Mouse (Mus musculus): ENCODE results near the gene Mrpl54. TPM values are rescaled to one million over a fixed set of nuclear protein-coding genes. Genes with fewer than 3 reads are reported as not detected.

The Mrpl54 gene
- polyA plus RNA-seq, 1 experiment, result 144 TPM

DNA sequence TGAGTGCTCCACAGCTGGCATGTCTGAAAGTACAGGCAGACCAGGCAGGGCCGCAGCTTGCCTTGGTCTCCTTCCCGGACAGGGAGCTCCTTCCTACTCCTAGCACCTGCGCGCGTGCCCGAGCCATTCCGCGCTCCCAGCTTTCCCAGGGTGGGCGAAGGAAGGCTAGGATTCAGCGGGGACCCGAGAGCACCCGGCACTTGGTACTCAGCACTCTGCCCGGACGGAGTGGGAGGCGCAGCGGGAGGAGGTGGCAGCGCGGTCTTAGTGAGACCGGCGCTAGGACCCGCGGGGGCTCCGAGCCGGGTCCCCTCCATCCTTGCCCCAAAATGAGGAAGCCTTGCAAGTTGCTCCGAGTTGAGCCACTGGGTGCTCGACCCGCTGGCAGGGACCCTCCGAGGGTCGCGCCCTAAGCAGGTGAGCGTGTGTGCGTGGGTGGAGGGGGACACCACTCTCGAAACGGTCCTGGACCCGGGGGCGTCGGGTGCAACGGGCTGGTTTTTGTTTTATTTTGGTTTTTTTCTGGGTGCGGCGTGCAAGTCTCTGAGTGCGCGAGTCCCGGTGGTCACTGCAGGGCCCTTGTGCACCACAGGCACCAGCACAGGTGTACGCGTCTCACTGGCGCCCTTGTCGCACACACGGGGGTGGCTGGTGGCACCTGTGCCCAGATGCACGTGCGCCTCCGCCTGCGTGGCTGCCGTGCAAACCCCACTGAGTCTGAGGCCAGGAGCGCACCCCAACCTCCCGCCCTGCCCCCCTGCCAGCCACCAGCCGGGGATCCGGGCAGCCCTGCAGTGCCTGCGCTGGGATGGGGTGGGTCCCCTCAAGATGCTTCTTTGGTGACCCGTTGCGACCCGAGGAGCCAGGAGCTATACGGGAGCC, 9.3 kb downstream of the Mrpl54 start:
- no peaks in the 10 kb centered on the region for H3K4me1 ChIP-seq (ENCODE audit: control insufficient read depth, insufficient read depth, insufficient read length, low read length)
- H3K27ac ChIP-seq (replicated peaks; ENCODE audit: low read depth, low read length), result no peak overlapping the region
- peak overlapping the region; percentile 28; the same call in 1 of the 2 replicates for H3K4me3 ChIP-seq (ENCODE audit: insufficient read depth, low read depth, low read length)

DNA sequence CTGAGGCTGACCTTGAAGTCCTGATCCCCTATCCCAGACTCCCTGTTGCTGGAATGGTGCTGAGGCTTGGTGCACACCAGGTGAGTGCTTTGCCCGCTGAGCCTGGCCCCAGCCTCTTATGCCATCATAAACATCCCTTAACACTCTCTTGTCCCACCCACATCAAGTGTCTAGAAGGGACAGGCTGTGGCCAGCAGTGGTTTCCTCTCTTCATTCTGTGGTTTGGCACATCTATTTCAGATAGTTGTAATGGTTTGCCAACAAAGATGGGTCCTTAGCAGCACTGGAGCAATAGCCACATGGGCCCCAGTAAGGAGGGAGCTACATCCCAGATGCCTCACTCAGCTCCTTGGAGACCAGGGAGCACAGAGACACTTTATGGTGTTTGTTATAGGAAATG, 11.8 kb downstream of the Mrpl54 start:
- Histone ChIP-seq H3K27ac (replicated peaks; ENCODE audit: low read depth, low read length) (no peak overlapping the region), H3K4me1 (ENCODE audit: control insufficient read depth, insufficient read depth, insufficient read length, low read length) (no peaks in the 10 kb centered on the region), H3K4me3 (ENCODE audit: insufficient read depth, low read depth, low read length) (no peak overlapping the region)

GRCm38 (mm10) chr10:81252424-81253419, 14.0 kb downstream of the Mrpl54 start, which contains the start of gene Matk:
TSS of gene Matk (plus strand) at chr10:81252935.
- Histone ChIP-seq H3K4me3 (ENCODE audit: insufficient read depth, low read depth, low read length) (no peak within 1 kb of the TSS), H3K4me1 (ENCODE audit: control insufficient read depth, insufficient read depth, insufficient read length, low read length) (no peaks in the 10 kb centered on the region)

GRCm38 (mm10) chr10:81249442-81249841, 17.3 kb downstream of the Mrpl54 start:
- Histone ChIP-seq H3K27ac (replicated peaks; ENCODE audit: low read depth, low read length) (no peak overlapping the region), H3K4me1 (ENCODE audit: control insufficient read depth, insufficient read depth, insufficient read length, low read length) (no peaks in the 10 kb centered on the region), H3K4me3 (ENCODE audit: insufficient read depth, low read depth, low read length) (no peak overlapping the region)

More at GRCm38 (mm10) chr10:81252424-81253419, 14.0 kb downstream of the Mrpl54 start, which contains the start of gene Matk:
- H3K27ac ChIP-seq (replicated peaks; ENCODE audit: low read depth, low read length), result no peak within 1 kb of the TSS

DNA sequence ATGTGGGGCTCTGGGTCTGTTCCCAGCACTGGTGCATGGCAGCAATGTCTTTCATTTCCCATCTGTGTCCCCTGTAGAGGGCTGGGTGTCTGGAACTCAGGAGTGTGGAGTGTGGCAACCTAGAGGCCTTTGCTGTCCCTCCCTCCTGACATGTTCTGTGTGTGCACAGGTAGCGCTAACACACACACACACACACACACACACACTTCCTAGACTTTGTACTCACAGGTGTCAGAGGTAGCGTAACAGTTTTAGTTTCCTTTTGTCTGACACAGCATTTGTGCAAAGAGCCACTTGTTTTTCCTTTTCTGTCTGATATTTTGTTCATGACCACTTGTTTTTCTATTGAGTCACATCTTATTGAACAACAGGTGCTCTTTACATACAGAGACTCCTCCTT, 18.9 kb downstream of the Mrpl54 start:
- H3K27ac ChIP-seq (replicated peaks; ENCODE audit: low read depth, low read length), result no peak overlapping the region
- H3K4me3 ChIP-seq (ENCODE audit: insufficient read depth, low read depth, low read length), result no peak overlapping the region
- no peaks in the 10 kb centered on the region for H3K4me1 ChIP-seq (ENCODE audit: control insufficient read depth, insufficient read depth, insufficient read length, low read length)

DNA sequence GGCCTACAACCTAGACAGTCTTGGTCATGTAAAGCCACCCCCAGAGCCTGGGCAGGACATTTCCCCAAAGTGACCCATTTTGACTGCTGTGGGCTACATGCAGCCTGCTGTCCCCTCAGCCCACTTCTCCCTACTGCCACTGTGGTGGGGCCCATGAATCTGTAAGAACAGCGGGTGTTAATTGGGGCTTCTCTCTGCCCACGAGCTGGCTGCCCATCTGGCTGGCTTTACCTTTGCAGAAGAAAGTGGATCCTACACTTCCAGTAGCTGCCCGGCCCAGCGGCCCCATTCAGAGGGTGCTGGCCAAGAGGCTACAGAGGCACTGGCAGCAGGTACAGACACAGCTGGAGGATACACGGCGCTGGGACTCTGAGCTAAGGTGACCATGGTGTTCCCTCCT, 21.6 kb downstream of the Mrpl54 start:
- H3K27ac ChIP-seq (replicated peaks; ENCODE audit: low read depth, low read length), result no peak overlapping the region
- no peak overlapping the region for H3K4me3 ChIP-seq (ENCODE audit: insufficient read depth, low read depth, low read length)
- H3K4me1 ChIP-seq (ENCODE audit: control insufficient read depth, insufficient read depth, insufficient read length, low read length), result no peaks in the 10 kb centered on the region

- Histone ChIP-seq H3K4me1 (ENCODE audit: control insufficient read depth, insufficient read depth, insufficient read length, low read length) (no peaks in the 10 kb centered on the region), H3K27ac (replicated peaks; ENCODE audit: low read depth, low read length) (no peak overlapping the region), H3K4me3 (ENCODE audit: insufficient read depth, low read depth, low read length) (no peak overlapping the region)
Measured at GRCm38 (mm10) chr10:81244595-81244994, 22.1 kb downstream of the Mrpl54 start.

DNA sequence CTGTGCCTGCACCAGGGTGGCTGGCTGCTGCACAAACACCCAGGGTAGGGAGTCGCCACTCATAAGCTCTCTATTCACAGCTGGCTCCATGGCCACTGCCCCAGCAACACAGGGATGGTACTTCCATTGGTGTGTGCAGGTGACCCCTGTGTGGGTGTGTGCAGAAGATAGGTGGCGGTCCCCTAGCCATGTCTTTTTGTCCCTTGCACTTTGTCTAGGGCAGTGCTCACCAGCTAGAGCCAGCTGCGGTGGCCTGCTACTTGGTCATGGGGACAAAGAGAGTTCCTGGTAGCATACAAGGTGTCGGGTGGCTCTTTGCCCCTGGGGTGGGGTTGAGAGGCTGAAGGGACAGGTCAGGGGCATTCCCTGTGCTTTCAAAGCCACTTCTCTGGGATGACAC, 22.6 kb downstream of the Mrpl54 start:
- H3K4me3 ChIP-seq (ENCODE audit: insufficient read depth, low read depth, low read length), result no peak overlapping the region
- no peaks in the 10 kb centered on the region for H3K4me1 ChIP-seq (ENCODE audit: control insufficient read depth, insufficient read depth, insufficient read length, low read length)
- no peak overlapping the region for H3K27ac ChIP-seq (replicated peaks; ENCODE audit: low read depth, low read length)

GRCm38 (mm10) chr10:81242021-81242420, 24.7 kb downstream of the Mrpl54 start:
- H3K4me3 ChIP-seq (ENCODE audit: insufficient read depth, low read depth, low read length), result no peak overlapping the region
- H3K4me1 ChIP-seq (ENCODE audit: control insufficient read depth, insufficient read depth, insufficient read length, low read length), result no peaks in the 10 kb centered on the region
- H3K27ac ChIP-seq (replicated peaks; ENCODE audit: low read depth, low read length), result no peak overlapping the region

DNA sequence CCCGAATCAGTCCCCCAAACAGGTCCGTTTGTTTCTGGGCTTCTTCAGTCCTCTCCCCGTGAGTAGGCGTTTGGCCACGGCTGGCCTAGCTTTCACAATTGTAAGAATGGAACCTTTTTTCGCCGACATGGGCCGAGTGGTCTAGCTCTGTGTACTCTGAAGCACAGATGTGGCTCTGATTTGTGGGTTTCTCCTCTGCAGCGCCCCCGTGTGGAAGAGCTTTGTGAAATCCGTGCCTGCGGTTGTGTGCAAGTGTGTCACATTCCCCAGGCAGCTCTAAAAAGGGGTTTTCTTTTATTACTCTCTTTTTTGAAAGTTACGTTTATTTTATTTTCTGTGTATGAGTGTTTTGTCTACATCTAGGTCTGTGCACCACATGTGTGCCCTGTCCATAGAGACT, 25.9 kb downstream of the Mrpl54 start:
- no peak overlapping the region for H3K4me3 ChIP-seq (ENCODE audit: insufficient read depth, low read depth, low read length)
- H3K4me1 ChIP-seq (ENCODE audit: control insufficient read depth, insufficient read depth, insufficient read length, low read length), result no peaks in the 10 kb centered on the region
- no peak overlapping the region for H3K27ac ChIP-seq (replicated peaks; ENCODE audit: low read depth, low read length)

DNA sequence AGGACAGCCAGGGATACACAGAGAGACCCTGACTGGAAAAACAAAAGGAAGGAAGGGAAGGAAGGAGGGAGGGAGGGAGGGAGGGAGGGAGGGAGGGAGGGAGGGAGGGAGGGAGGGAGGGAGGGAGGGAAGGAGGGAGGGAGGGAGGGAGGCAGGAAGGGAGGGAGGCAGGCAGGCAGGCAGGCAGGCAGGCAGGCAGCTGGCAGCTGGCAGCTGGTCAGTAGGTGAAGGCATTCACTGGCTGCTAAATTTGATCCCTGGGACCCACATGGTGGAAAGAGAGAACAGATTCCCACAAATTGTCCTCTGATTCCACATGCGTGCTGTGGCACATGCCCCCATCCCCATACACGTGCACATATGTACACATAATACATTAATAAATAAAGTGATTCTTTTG, 28.1 kb downstream of the Mrpl54 start:
- Histone ChIP-seq H3K4me3 (ENCODE audit: insufficient read depth, low read depth, low read length) (no peak overlapping the region), H3K4me1 (ENCODE audit: control insufficient read depth, insufficient read depth, insufficient read length, low read length) (peaks cover 7% of the 10 kb centered on the region; the same call in 1 of the 2 replicates), H3K27ac (replicated peaks; ENCODE audit: low read depth, low read length) (no peak overlapping the region)

GRCm38 (mm10) chr10:81236471-81237268, 30.1 kb downstream of the Mrpl54 start:
- H3K4me1 ChIP-seq (ENCODE audit: control insufficient read depth, insufficient read depth, insufficient read length, low read length), result peaks cover 12% of the 10 kb centered on the region
- no peak overlapping the region for H3K27ac ChIP-seq (replicated peaks; ENCODE audit: low read depth, low read length)
- H3K4me3 ChIP-seq (ENCODE audit: insufficient read depth, low read depth, low read length), result no peak overlapping the region

DNA sequence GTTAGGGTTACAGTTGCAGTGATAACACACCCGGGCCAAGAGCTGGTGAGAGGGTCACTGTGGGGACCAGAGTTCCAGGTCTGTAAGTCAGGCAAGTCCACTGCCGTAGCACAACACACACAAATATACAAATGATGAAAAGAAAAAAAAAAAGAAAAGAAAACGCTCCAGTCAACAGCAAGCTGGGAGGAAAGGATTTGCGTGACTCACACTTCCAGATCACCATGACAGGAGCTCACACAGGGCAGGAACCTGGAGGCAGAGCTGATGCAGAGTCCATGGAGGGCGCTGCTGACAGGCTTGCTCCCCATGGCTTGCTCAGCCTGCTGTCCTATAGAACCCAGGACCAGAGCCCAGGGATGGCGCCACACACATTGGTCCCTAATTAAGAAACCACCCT, 32.5 kb downstream of the Mrpl54 start:
- peaks cover 12% of the 10 kb centered on the region for H3K4me1 ChIP-seq (ENCODE audit: control insufficient read depth, insufficient read depth, insufficient read length, low read length)
- H3K27ac ChIP-seq (replicated peaks; ENCODE audit: low read depth, low read length), result no peak overlapping the region
- H3K4me3 ChIP-seq (ENCODE audit: insufficient read depth, low read depth, low read length), result no peak overlapping the region

DNA sequence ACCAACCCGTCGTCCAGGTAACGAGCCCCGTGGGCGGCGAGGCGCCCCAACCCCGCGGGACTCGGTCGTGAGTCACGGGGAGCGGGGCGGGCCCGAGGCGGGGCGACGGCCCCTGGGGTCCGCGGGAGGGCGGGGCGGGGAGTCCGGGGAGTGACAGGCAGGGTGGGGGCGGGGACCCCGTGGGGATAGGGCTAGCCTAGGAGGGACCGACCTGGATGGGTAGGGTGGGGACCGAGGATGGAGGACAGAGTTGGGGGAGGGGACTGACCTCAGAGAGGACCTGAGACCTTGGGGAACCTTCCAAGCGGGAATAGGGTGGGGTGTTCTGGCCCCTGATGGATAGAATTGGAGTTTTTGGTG, 33.5 kb downstream of the Mrpl54 start:
- Histone ChIP-seq H3K4me3 (ENCODE audit: insufficient read depth, low read depth, low read length) (peak overlapping the region; percentile 76), H3K27ac (replicated peaks; ENCODE audit: low read depth, low read length) (no peak overlapping the region)

More for the DNA sequence above, 33.5 kb downstream of the Mrpl54 start:
- peaks cover 12% of the 10 kb centered on the region for H3K4me1 ChIP-seq (ENCODE audit: control insufficient read depth, insufficient read depth, insufficient read length, low read length)

Measured in brown adipose tissue, adult 24 weeks (tissue).